Mouse (Mus musculus) liver, postnatal 0 days (tissue): Measurements from ENCODE around the gene Bcar3.

ENCODE experiments used
- CTCF ChIP-seq: sonication (generic); IDR thresholded peaks from 2 replicates; pipeline ENCODE4 v1.5.1; 2016; ENCODE audit warnings: antibody characterized with exemption, low read depth
- EP300 ChIP-seq: IDR thresholded peaks from 2 replicates; pipeline ENCODE4 v1.6.1; 2016; ENCODE audit warnings: antibody characterized with exemption, low read depth, mild to moderate bottlenecking

GRCm38 (mm10) chr3:122420410-122420774, 126.5 kb downstream of the Bcar3 start:
- no peak for TF ChIP-seq CTCF
- TF ChIP-seq EP300 = no peak
